Mouse (Mus musculus) limb, embryonic 15.5 days (tissue): ENCODE data around the gene Smg8. TPM values are rescaled to one million over a fixed set of nuclear protein-coding genes. Genes with fewer than 3 reads are reported as not detected.
A peak's percentile ranks its signal among the peaks of the same experiment; 100 is the strongest.
"Not testable (repeated sequence)": the region's sequence is repeated elsewhere in the genome, so short reads cannot be mapped to it uniquely, and the experiment has no call there.

Experiments used
- ATAC-seq: fragments of 200-750 bp; cut with Nextera tagmentation; 2 replicates; pipeline ENCODE4 v1.8.0; 2017; ENCODE audit warnings: low read depth, moderate TSS enrichment; ENCODE audit not compliant: insufficient number of reproducible peaks, low FRiP score, low TSS enrichment
- H3K27ac ChIP-seq: fragments of 300-500 bp; sonication (generic); 2 replicates; pipeline ENCODE4 v1.5.1; 2015; ENCODE audit warnings: moderate library complexity, mild to moderate bottlenecking, inconsistent platforms
- H3K27me3 ChIP-seq: fragments of 300-500 bp; sonication (generic); 2 replicates; pipeline ENCODE4 v1.6.1; 2015; ENCODE audit warnings: inconsistent platforms
- H3K36me3 ChIP-seq: fragments of 300-500 bp; sonication (generic); 2 replicates; pipeline ENCODE4 v1.6.1; 2015; ENCODE audit warnings: inconsistent platforms
- H3K4me1 ChIP-seq: fragments of 300-500 bp; sonication (generic); 2 replicates; pipeline ENCODE4 v1.6.1; 2015; ENCODE audit warnings: inconsistent platforms
- H3K4me2 ChIP-seq: fragments of 300-500 bp; sonication (generic); 2 replicates; pipeline ENCODE4 v1.6.1; 2015; ENCODE audit warnings: mild to moderate bottlenecking, inconsistent platforms
- H3K4me3 ChIP-seq: fragments of 300-500 bp; sonication (generic); 2 replicates; pipeline ENCODE4 v1.5.1; 2015; ENCODE audit warnings: mild to moderate bottlenecking, inconsistent platforms
- H3K9ac ChIP-seq: fragments of 300-500 bp; sonication (generic); 2 replicates; pipeline ENCODE4 v1.6.1; 2015; ENCODE audit warnings: inconsistent platforms
- H3K9me3 ChIP-seq: fragments of 300-500 bp; sonication (generic); 2 replicates; pipeline ENCODE4 v1.6.1; 2016; ENCODE audit warnings: inconsistent platforms
- whole genome bisulfite sequencing: fragments of 180-500 bp; shearing (Covaris S2); methylation state at CpG from one replicate; pipeline ENCODE4 v1.1.7; 2015; 5-methylcytosine and 5-hydroxymethylcytosine counted together
- polyA plus RNA-seq: library from polyadenylated mRNA; unstranded; fragments of >200 nt; fragmentation: Nextera tagmentation; extraction: Ambion mirVana; gene quantifications from 2 replicates; pipeline ENCODE4 v1.2.1, GENCODE M21; 2015

The Smg8 gene
- polyA plus RNA-seq, 1 experiment from 2014 or later, result 18.9 TPM

DNA sequence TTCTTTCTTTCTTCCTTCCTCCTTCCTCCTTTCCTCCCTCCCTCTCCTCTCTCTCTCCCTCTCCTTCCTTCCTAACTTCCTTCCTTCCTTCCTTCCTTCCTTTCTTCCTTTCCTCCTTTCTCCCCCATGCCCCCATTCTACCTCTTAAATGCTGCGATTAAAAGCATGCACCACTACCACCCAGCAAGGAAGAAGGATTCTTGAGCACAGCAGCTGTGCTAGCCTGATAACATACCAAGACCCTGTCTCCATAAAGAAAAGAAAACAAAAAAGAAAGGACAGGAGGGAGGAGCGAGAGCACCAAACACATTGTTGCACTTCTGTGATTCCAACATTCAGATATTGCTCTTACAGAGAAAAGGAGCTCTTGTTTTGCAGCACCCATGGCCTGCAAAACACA, 568 bp upstream of the Smg8 start:
- H3K4me1 ChIP-seq, result peaks cover 20% of the 10 kb centered on the region
- WGBS, result 54% methylated on average over 2 of the region's 2 CpGs
- H3K9me3 ChIP-seq, result no peaks in the 10 kb centered on the region
- peak overlapping the region; percentile 94 for H3K4me3 ChIP-seq
- no peaks in the 10 kb centered on the region for H3K27me3 ChIP-seq
- peak overlapping the region; percentile 74 for H3K4me2 ChIP-seq
- peak overlapping the region; percentile 83; the same call in 1 of the 2 replicates for H3K27ac ChIP-seq
- peaks cover 44% of the 10 kb centered on the region for H3K36me3 ChIP-seq
- ATAC-seq, result no peak
- H3K9ac ChIP-seq, result no peak overlapping the region

DNA sequence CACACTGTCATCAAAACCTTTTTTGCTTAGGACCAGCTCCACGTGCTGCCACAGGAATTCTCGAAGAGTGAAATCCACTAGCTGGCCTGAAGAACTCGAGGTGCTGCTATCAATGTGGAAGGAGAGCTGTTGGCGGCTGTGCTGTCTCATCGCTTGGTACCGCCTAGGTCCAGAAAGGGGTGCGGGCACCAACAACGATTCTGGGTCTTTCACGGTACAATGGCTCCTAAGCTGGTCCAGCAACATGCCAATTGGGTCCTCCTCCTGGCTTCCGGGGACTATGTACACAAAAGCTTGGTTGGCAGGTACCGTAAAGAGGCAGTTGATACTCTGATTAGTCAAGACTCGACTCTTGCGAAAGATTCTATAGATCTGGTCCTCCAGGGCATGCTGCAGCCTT, 1.1 kb downstream of the Smg8 start:
- ATAC-seq, result no peak
- peaks cover 47% of the 10 kb centered on the region for H3K36me3 ChIP-seq
- peak overlapping the region; percentile 94 for H3K4me3 ChIP-seq
- no peak overlapping the region for H3K27ac ChIP-seq
- no peak overlapping the region for H3K9ac ChIP-seq
- H3K27me3 ChIP-seq, result no peaks in the 10 kb centered on the region
- H3K4me2 ChIP-seq, result peak overlapping the region; percentile 74
- 89% methylated on average over 13 of the region's 13 CpGs for WGBS
- peaks cover 22% of the 10 kb centered on the region for H3K4me1 ChIP-seq
- H3K9me3 ChIP-seq, result no peaks in the 10 kb centered on the region

DNA sequence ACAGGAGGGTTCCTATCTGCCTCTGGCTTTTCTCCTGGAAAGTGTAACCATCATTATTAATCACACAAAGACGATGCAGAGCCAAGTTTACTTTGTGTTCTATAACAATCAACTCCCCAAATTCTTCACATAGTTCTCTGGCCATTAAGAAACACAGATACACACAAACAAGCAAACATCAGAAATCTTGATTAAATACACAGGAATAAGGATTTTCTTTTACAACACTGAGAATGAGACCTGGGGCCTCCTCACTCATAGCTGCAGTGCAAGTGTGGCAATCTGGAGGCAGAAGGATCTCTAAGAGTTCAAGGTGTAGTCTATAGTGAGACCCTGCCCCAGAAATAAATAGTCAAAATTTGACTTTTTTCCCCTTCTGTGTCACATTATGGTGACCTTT, 2.9 kb downstream of the Smg8 start:
- H3K36me3 ChIP-seq, result peaks cover 53% of the 10 kb centered on the region
- peaks cover 22% of the 10 kb centered on the region for H3K4me1 ChIP-seq
- H3K4me2 ChIP-seq, result no peak overlapping the region
- H3K9ac ChIP-seq, result no peak overlapping the region
- whole genome bisulfite sequencing, result 76% methylated on average over 1 of the region's 1 CpGs
- H3K9me3 ChIP-seq, result no peaks in the 10 kb centered on the region
- H3K27me3 ChIP-seq, result no peaks in the 10 kb centered on the region
- ATAC-seq, result no peak
- no peak overlapping the region for H3K4me3 ChIP-seq
- H3K27ac ChIP-seq, result no peak overlapping the region

DNA sequence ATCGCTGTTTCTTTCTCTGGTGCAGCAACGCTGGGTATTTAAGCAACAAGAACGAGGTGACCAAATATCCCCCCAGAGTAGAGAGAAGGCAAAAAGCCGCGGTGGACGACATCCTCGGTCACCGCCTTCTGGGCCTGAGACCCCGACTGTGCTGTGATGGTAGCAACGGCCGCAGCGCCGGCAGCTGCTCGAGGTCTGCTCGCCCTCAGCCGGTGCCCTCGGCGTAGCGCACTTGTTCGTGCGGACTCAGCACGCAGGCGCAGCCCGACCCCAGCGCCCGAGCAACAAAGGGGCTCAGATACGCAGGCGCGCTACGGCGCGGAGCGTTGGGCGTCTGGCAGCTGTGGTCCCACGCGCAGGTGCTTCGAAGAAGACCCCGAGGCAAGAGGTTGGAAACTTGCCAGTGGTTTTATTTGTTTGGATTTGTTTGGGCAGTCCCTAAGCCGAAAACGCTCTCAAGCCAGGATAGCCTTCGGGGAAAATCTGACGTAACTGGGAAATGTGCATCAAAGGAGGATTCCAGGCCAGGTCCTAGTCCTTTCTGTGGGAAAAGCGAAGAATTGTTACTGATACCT, 12.6 kb downstream of the Smg8 start, which contains the start of gene Gdpd1:
Gdpd1 (minus strand) TSS at position 197 of the 575 bp plus-strand sequence.
- peak within 1 kb of the TSS; percentile 54 for H3K4me3 ChIP-seq
- peak within 1 kb of the TSS; percentile 62 for H3K27ac ChIP-seq
- peak within 1 kb of the TSS; percentile 91 for H3K4me2 ChIP-seq
- H3K36me3 ChIP-seq, result peaks cover 21% of the 10 kb centered on the region
- under 1% methylated on average over 43 of the region's 43 CpGs for WGBS
- H3K9ac ChIP-seq, result peak within 1 kb of the TSS; percentile 52
- no peaks in the 10 kb centered on the region for H3K27me3 ChIP-seq
- no peaks in the 10 kb centered on the region for H3K9me3 ChIP-seq
- peak; percentile 84 for ATAC-seq
- H3K4me1 ChIP-seq, result peaks cover 7% of the 10 kb centered on the region; the same call in 1 of the 2 replicates

DNA sequence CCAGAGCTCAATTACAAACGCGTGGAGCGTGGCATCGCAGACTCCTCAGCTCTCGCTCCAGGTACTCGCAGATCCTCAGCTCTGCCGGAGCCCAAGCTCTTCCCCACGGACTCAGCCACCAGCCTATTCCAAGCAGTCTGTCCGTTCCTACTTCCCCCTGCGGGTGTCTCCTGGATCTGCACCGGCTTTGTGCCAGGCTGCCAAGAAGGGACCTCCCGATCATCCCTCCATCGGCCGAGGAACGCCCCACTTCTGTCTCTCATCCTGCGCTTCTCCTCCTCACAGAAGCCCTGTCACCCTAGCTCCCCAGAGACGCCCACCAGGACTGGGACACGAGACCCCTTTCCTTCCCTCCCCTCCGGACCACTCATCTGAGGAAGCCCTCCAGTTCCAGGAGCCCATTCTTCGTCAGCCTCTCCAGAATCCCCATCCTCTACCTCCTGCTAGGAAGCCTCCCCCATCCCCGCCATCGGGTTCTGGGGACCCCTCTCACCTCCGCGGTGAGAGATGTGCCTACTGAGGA, 13.2 kb downstream of the Smg8 start:
- Histone ChIP-seq H3K9me3 (no peaks in the 10 kb centered on the region), H3K27me3 (no peaks in the 10 kb centered on the region), H3K4me3 (peak overlapping the region; percentile 54), H3K9ac (peak overlapping the region; percentile 52), H3K4me1 (peaks cover 7% of the 10 kb centered on the region; the same call in 1 of the 2 replicates), H3K36me3 (peaks cover 18% of the 10 kb centered on the region), H3K4me2 (peak overlapping the region; percentile 91), H3K27ac (peak overlapping the region; percentile 62; the same call in 1 of the 2 replicates)
- under 1% methylated on average over 24 of the region's 24 CpGs for WGBS
- ATAC-seq, result peak; percentile 50; the same call in 1 of the 2 replicates

DNA sequence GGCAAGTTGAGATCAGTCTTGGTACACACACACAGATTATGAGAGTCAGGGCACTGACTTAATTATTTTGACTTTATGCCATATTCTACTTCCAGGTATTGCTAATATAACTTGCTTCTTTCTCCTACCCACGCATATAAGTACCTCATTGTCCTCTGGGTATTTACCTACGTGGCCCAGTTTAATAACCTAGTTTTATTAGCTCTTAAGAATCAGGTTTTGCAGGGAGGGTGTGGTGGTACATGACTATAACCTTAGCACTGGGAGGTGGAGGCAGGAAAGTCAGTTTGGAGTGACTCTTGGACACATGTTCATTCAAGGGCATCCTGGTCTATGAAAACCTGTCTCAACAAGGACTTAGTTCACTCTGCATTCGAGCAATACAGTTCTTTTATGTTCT, 24.5 kb downstream of the Smg8 start:
- no peaks in the 10 kb centered on the region for H3K9me3 ChIP-seq
- H3K27ac ChIP-seq, result no peak overlapping the region
- no peak overlapping the region for H3K4me2 ChIP-seq
- H3K9ac ChIP-seq, result no peak overlapping the region
- no peaks in the 10 kb centered on the region for H3K4me1 ChIP-seq
- no peak for ATAC-seq
- 0 out of 2 replicates have a peak, but pooled peaks cover 5% of the 10 kb centered on the region for H3K36me3 ChIP-seq
- no peak overlapping the region for H3K4me3 ChIP-seq
- no peaks in the 10 kb centered on the region for H3K27me3 ChIP-seq
- WGBS, result 44% methylated on average over 3 of the region's 3 CpGs

DNA sequence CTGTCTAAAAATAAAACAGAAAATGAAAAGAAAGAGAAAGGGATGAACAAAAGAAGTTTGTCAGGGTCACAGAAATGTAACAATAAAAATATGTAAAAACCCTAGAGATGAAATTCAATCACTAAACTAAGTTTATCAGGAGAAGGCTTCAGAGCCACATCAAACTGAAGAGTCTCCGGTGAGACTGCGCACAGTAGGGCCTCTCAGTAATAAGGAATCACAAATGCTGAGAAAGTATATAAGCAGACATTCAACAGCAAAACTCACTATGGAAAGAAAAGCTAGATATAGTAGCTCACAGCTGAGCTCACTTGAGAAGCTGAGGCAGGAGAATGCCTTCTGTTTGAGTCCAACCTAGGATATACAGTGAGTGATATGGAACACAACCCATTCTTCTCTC, 26.2 kb downstream of the Smg8 start:
- H3K27me3 ChIP-seq, result no peaks in the 10 kb centered on the region
- H3K9ac ChIP-seq, result no peak overlapping the region
- no peak overlapping the region for H3K27ac ChIP-seq
- no peak overlapping the region for H3K4me3 ChIP-seq
- H3K36me3 ChIP-seq, result peaks cover 8% of the 10 kb centered on the region; the same call in 1 of the 2 replicates
- WGBS, result 95% methylated on average over 2 of the region's 2 CpGs
- no peak overlapping the region for H3K4me2 ChIP-seq
- no peak for ATAC-seq
- no peaks in the 10 kb centered on the region for H3K9me3 ChIP-seq
- H3K4me1 ChIP-seq, result no peaks in the 10 kb centered on the region

DNA sequence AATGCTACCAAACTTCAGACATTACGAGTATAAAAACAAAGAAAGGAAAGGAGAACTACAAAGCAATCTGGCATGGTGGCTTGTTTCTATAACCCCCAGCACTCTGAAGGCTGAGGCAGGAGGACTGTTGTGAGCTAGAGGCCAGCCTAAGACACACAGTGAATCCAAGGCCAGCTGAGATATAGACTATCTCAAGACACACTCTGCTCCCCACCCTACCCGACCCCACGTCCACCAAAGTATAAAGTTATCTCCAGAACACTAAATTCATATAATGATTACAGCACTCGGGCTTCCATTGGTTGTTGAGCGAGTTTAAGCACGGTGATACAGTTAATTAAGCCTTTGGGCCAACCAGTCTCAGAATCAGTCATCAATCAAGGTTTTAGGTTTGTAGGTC, 30.3 kb downstream of the Smg8 start:
- Histone ChIP-seq H3K36me3 (peaks cover 8% of the 10 kb centered on the region; the same call in 1 of the 2 replicates), H3K9ac (no peak overlapping the region), H3K27ac (no peak overlapping the region), H3K4me3 (no peak overlapping the region), H3K4me2 (no peak overlapping the region), H3K4me1 (no peaks in the 10 kb centered on the region), H3K27me3 (no peaks in the 10 kb centered on the region), H3K9me3 (no peaks in the 10 kb centered on the region)
- no peak for ATAC-seq
- WGBS, result 78% methylated on average over 6 of the region's 6 CpGs

DNA sequence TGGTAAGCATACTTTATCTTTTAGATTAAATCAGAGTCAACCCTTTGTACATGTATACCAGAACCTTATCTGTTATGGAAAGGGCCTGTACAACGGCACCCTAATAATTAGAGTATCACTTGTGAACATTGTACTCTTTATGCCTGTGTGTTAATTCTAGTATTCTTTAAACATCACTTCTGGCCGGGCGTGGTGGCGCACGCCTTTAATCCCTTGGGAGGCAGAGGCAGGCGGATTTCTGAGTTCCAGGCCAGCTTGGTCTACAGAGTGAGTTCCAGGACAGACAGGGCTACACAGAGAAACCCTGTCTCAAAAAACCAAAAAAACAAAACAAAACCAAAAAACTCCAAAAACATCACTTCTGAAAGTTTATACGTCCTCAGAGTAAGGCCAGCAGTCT, 37.7 kb downstream of the Smg8 start:
- WGBS, result 91% methylated on average over 7 of the region's 7 CpGs
- H3K36me3 ChIP-seq, H3K27me3 ChIP-seq, H3K27ac ChIP-seq, H3K9ac ChIP-seq, H3K4me1 ChIP-seq, ATAC-seq, H3K4me3 ChIP-seq, H3K9me3 ChIP-seq, H3K4me2 ChIP-seq: not testable (repeated sequence)

DNA sequence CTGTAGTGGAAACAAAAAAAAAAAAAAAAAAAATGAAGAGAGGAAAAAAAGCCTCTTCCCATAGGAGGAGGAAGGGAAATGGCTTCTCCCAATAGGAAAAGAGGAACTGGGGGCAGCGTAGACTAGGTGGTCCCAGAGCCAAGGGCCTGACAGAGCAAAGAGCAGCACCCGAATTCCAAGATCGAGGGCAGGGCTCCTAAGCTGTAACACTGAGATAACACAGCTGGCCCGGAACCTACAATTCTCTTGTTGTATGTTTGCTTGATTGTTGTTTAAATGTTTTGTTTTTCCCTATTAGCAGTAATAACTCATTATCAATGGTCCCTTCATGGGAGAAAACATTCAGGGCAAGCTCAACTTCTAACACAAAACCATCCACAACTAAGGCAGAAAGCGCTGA, 39.6 kb downstream of the Smg8 start:
- peaks cover 7% of the 10 kb centered on the region; the same call in 1 of the 2 replicates for H3K36me3 ChIP-seq
- no peaks in the 10 kb centered on the region for H3K4me1 ChIP-seq
- ATAC-seq, result no peak
- H3K27ac ChIP-seq, result no peak overlapping the region
- no peak overlapping the region for H3K4me2 ChIP-seq
- no peak overlapping the region for H3K9ac ChIP-seq
- H3K4me3 ChIP-seq, result no peak overlapping the region
- 91% methylated on average over 5 of the region's 5 CpGs for WGBS
- no peaks in the 10 kb centered on the region for H3K9me3 ChIP-seq
- no peaks in the 10 kb centered on the region for H3K27me3 ChIP-seq

DNA sequence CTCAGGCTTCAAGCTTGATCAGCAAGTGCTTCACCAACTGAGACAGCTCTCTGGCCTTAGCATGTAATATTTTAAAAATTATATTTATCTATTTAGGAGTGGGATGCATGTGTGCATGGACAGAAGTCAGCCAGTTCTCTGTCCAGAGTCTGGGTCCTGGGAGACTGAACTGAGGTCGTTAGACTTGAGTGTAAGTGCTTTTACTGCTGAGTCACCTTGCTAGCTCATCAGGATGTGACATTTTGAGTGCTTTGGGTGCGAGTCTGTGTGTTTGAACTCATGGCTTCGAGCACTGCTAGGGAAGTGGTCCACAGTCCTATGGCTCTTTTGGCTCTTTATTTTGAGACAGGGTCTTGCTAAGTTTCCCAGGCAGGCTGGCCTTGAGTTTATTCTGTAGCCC, 43.5 kb downstream of the Smg8 start:
- ATAC-seq, result no peak
- WGBS, result 70% methylated on average over 3 of the region's 3 CpGs
- Histone ChIP-seq H3K4me1 (no peaks in the 10 kb centered on the region), H3K4me3 (no peak overlapping the region), H3K9me3 (no peaks in the 10 kb centered on the region), H3K27ac (no peak overlapping the region), H3K9ac (no peak overlapping the region), H3K36me3 (peaks cover 9% of the 10 kb centered on the region), H3K27me3 (no peaks in the 10 kb centered on the region), H3K4me2 (no peak overlapping the region)

DNA sequence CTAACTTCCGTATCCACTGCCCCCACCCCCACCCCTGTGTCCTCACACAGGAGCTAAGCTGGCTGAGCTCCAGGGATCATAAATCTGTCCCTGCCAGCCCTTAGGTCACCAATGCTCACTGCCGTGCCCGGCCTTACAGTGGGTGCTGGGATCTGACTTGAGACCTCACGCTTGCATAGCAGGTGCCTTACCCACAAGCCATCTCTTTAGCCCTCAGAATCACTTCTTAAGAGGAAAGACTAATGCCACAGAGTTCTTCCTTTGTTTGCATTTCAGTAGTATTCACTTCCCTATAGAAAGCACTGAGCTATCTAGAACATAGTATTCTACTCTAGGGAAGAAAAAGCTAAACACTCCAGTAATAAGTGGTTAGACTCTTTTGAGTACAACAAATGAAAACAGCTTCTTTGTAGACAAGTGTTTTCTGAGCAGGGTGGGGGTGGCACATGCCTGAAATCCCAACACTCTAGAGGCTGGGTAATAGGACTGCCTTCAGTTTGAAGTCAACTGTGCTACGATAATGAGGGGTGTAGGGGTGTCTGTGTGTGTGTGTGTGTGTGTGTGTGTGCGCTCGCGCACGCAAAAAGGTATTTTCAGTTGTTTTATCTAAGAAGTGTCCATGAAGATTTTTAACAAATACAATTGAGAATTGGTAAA, 47.1 kb downstream of the Smg8 start:
- H3K4me1 ChIP-seq, result no peaks in the 10 kb centered on the region
- no peak overlapping the region for H3K9ac ChIP-seq
- H3K4me3 ChIP-seq, result no peak overlapping the region
- no peak overlapping the region for H3K27ac ChIP-seq
- H3K36me3 ChIP-seq, result peaks cover 14% of the 10 kb centered on the region
- no peaks in the 10 kb centered on the region for H3K27me3 ChIP-seq
- 73% methylated on average over 9 of the region's 9 CpGs for WGBS
- no peaks in the 10 kb centered on the region for H3K9me3 ChIP-seq
- no peak for ATAC-seq
- no peak overlapping the region for H3K4me2 ChIP-seq
